Mouse (Mus musculus): ENCODE results near the gene Fam124a. TPM values are rescaled to one million over a fixed set of nuclear protein-coding genes. Genes with fewer than 3 reads are reported as not detected.

Fam124a gene
- polyA plus RNA-seq, 1 experiment, result 0.19 TPM

- Histone ChIP-seq H3K79me2 (ENCODE audit: control insufficient read depth, insufficient read depth) (no peaks in the 10 kb centered on the region), H3ac (ENCODE audit: control insufficient read depth, insufficient read length, low read depth) (no peak overlapping the region), H3K79me3 (ENCODE audit: low read depth) (no peaks in the 10 kb centered on the region), H3K4me3 (ENCODE audit: insufficient read depth, poor library complexity, severe bottlenecking) (no peak overlapping the region), H3K36me3 (ENCODE audit: control insufficient read depth, insufficient read depth) (no peaks in the 10 kb centered on the region), H3K27me3 (ENCODE audit: control insufficient read depth, insufficient read depth, insufficient read length) (peaks cover 5% of the 10 kb centered on the region)
- TF ChIP-seq FOSL1 (IDR thresholded peaks at IDR 0.05; ENCODE audit: insufficient read depth, low read length, poor library complexity, severe bottlenecking), result no peak
- TF ChIP-seq MAX (IDR thresholded peaks at IDR 0.05), result no peak
- no peak for TF ChIP-seq MYOD1 (IDR thresholded peaks at IDR 0.05; ENCODE audit: control insufficient read depth, insufficient read length, low read depth)
- TF ChIP-seq MYOG (IDR thresholded peaks at IDR 0.05; ENCODE audit: control insufficient read depth, extremely low read depth, insufficient read length), result no peak
- TF ChIP-seq CEBPB (IDR thresholded peaks at IDR 0.05; ENCODE audit: low read depth), result no peak
- TF ChIP-seq USF1 (IDR thresholded peaks at IDR 0.05; ENCODE audit: low read depth), result no peak
- no peak for TF ChIP-seq CTCF (IDR thresholded peaks at IDR 0.05; ENCODE audit: control insufficient read depth, insufficient read depth, insufficient read length)
Measured at GRCm38 (mm10) chr14:62536988-62537387, 18.5 kb upstream of the Fam124a start.

DNA sequence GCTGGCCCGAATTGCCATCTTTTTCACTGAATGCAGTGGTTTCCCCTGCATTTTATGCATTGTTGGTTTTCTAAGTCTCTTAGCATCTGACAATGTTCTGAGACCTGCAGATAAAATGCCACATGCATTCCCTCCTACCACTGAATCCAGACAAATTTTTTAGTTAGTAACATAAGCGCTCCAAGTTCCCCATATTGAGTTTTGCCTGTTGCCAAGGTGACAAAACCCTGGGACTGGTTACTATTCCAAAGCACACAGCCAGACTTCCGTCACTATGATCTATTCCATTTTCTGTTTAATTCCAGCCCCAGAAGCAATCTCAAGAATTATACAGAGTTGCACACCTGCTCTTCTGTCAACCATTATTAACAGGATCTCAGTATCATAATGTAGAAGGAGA lies 15.7 kb upstream of the Fam124a start:
- Histone ChIP-seq H3K4me3 (ENCODE audit: insufficient read depth, poor library complexity, severe bottlenecking) (no peak overlapping the region), H3ac (ENCODE audit: control insufficient read depth, insufficient read length, low read depth) (no peak overlapping the region)
- TF ChIP-seq CTCF (IDR thresholded peaks at IDR 0.05; ENCODE audit: control insufficient read depth, insufficient read depth, insufficient read length) (no peak), MYOG (IDR thresholded peaks at IDR 0.05; ENCODE audit: control insufficient read depth, extremely low read depth, insufficient read length) (no peak)

DNA sequence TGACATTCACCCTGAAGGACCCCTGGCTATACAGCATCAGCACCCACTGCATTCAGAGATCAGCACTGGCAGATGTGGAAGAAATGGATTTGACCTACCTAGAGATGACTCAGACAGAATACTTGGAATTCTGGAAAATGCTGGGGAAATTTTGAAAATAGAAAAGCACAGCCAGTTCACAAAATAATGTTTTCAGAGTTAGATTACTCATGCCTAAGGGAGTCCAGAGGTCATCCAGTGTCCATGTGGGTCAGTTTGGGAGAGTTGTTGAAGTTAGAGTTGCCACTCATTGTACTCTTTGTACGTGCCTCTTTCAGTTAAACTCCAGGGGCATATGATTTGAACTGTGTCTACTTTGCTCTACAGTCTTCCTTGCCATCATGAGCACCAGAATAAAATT lies 13.8 kb upstream of the Fam124a start:
- TF ChIP-seq USF1 (IDR thresholded peaks at IDR 0.05; ENCODE audit: low read depth), result no peak
- no peak for TF ChIP-seq MYOG (IDR thresholded peaks at IDR 0.05; ENCODE audit: control insufficient read depth, extremely low read depth, insufficient read length)
- no peak for TF ChIP-seq MAX (IDR thresholded peaks at IDR 0.05)
- no peak for TF ChIP-seq FOSL1 (IDR thresholded peaks at IDR 0.05; ENCODE audit: insufficient read depth, low read length, poor library complexity, severe bottlenecking)
- no peak for TF ChIP-seq MYOD1 (IDR thresholded peaks at IDR 0.05; ENCODE audit: control insufficient read depth, insufficient read length, low read depth)
- no peak for TF ChIP-seq CEBPB (IDR thresholded peaks at IDR 0.05; ENCODE audit: low read depth)
- no peak for TF ChIP-seq CTCF (IDR thresholded peaks at IDR 0.05; ENCODE audit: control insufficient read depth, insufficient read depth, insufficient read length)
- H3K27me3 ChIP-seq (ENCODE audit: control insufficient read depth, insufficient read depth, insufficient read length), result peaks cover 5% of the 10 kb centered on the region
- no peaks in the 10 kb centered on the region for H3K79me2 ChIP-seq (ENCODE audit: control insufficient read depth, insufficient read depth)
- H3ac ChIP-seq (ENCODE audit: control insufficient read depth, insufficient read length, low read depth), result no peak overlapping the region
- H3K36me3 ChIP-seq (ENCODE audit: control insufficient read depth, insufficient read depth), result no peaks in the 10 kb centered on the region
- no peaks in the 10 kb centered on the region for H3K79me3 ChIP-seq (ENCODE audit: low read depth)
- H3K4me3 ChIP-seq (ENCODE audit: insufficient read depth, poor library complexity, severe bottlenecking), result no peak overlapping the region

More for the DNA sequence above, 15.7 kb upstream of the Fam124a start:
- Histone ChIP-seq H3K79me2 (ENCODE audit: control insufficient read depth, insufficient read depth) (no peaks in the 10 kb centered on the region), H3K36me3 (ENCODE audit: control insufficient read depth, insufficient read depth) (no peaks in the 10 kb centered on the region), H3K79me3 (ENCODE audit: low read depth) (no peaks in the 10 kb centered on the region), H3K27me3 (ENCODE audit: control insufficient read depth, insufficient read depth, insufficient read length) (peaks cover 5% of the 10 kb centered on the region)

GRCm38 (mm10) chr14:62546296-62546695 lies 9.2 kb upstream of the Fam124a start:
- no peaks in the 10 kb centered on the region for H3K79me2 ChIP-seq (ENCODE audit: control insufficient read depth, insufficient read depth)
- no peak overlapping the region for H3K4me3 ChIP-seq (ENCODE audit: insufficient read depth, poor library complexity, severe bottlenecking)
- H3K36me3 ChIP-seq (ENCODE audit: control insufficient read depth, insufficient read depth), result no peaks in the 10 kb centered on the region
- H3K27me3 ChIP-seq (ENCODE audit: control insufficient read depth, insufficient read depth, insufficient read length), result peaks cover 4% of the 10 kb centered on the region
- TF ChIP-seq CEBPB (IDR thresholded peaks at IDR 0.05; ENCODE audit: low read depth), result no peak
- TF ChIP-seq FOSL1 (IDR thresholded peaks at IDR 0.05; ENCODE audit: insufficient read depth, low read length, poor library complexity, severe bottlenecking), result no peak
- TF ChIP-seq MYOG (IDR thresholded peaks at IDR 0.05; ENCODE audit: control insufficient read depth, extremely low read depth, insufficient read length), result no peak
- TF ChIP-seq CTCF (IDR thresholded peaks at IDR 0.05; ENCODE audit: control insufficient read depth, insufficient read depth, insufficient read length), result no peak
- no peak for TF ChIP-seq MYOD1 (IDR thresholded peaks at IDR 0.05; ENCODE audit: control insufficient read depth, insufficient read length, low read depth)
- TF ChIP-seq USF1 (IDR thresholded peaks at IDR 0.05; ENCODE audit: low read depth), result no peak
- TF ChIP-seq MAX (IDR thresholded peaks at IDR 0.05), result no peak
- no peak overlapping the region for H3ac ChIP-seq (ENCODE audit: control insufficient read depth, insufficient read length, low read depth)
- no peaks in the 10 kb centered on the region for H3K79me3 ChIP-seq (ENCODE audit: low read depth)

DNA sequence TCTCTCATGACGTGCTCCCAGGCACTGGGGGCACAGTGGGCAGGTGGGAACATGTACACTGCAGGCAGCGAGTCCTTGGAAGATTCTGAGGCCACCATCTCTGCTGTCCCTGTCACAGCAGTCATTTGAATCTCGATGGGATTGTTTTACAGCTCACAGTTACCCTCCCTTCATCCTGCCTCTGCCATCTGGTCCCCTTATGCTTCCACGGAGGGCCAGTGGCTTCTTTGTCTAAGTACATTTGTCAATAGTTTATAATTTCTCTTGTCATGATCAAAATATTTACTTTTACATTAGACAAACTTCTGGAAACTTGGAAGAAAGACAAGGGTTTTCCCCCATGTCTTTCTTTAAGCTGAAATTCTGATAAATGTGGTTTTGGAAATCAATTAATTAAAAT lies 8.8 kb upstream of the Fam124a start:
- no peaks in the 10 kb centered on the region for H3K79me2 ChIP-seq (ENCODE audit: control insufficient read depth, insufficient read depth)
- H3K27me3 ChIP-seq (ENCODE audit: control insufficient read depth, insufficient read depth, insufficient read length), result peaks cover 4% of the 10 kb centered on the region
- H3K79me3 ChIP-seq (ENCODE audit: low read depth), result no peaks in the 10 kb centered on the region
- no peaks in the 10 kb centered on the region for H3K36me3 ChIP-seq (ENCODE audit: control insufficient read depth, insufficient read depth)
- H3K4me3 ChIP-seq (ENCODE audit: insufficient read depth, poor library complexity, severe bottlenecking), result no peak overlapping the region
- TF ChIP-seq CEBPB (IDR thresholded peaks at IDR 0.05; ENCODE audit: low read depth), result no peak
- no peak for TF ChIP-seq MYOG (IDR thresholded peaks at IDR 0.05; ENCODE audit: control insufficient read depth, extremely low read depth, insufficient read length)
- TF ChIP-seq USF1 (IDR thresholded peaks at IDR 0.05; ENCODE audit: low read depth), result no peak
- no peak for TF ChIP-seq CTCF (IDR thresholded peaks at IDR 0.05; ENCODE audit: control insufficient read depth, insufficient read depth, insufficient read length)
- TF ChIP-seq FOSL1 (IDR thresholded peaks at IDR 0.05; ENCODE audit: insufficient read depth, low read length, poor library complexity, severe bottlenecking), result no peak
- TF ChIP-seq MAX (IDR thresholded peaks at IDR 0.05), result no peak
- TF ChIP-seq MYOD1 (IDR thresholded peaks at IDR 0.05; ENCODE audit: control insufficient read depth, insufficient read length, low read depth), result no peak
- no peak overlapping the region for H3ac ChIP-seq (ENCODE audit: control insufficient read depth, insufficient read length, low read depth)

DNA sequence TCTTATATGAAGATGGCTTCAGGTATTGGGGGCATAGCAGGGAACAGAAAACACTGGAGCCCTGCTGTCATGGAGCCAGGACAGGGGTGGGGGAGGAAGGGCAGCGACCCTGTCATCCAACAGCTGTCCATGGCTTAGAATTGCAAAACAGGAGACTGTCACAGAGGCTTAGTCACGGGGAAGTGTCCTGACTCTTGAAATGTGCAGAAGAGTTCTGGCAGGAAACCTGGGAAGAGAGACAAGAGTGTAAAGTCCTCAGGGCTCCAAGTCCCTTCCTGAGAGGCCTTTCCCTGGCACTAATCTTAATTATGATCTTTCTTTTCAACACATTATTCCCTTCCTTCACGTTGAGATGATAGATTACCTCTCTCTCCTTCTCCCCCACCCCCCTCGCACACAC lies 5.4 kb upstream of the Fam124a start:
- TF ChIP-seq MYOG (IDR thresholded peaks at IDR 0.05; ENCODE audit: control insufficient read depth, extremely low read depth, insufficient read length), result no peak
- no peak for TF ChIP-seq CEBPB (IDR thresholded peaks at IDR 0.05; ENCODE audit: low read depth)
- TF ChIP-seq USF1 (IDR thresholded peaks at IDR 0.05; ENCODE audit: low read depth), result no peak
- TF ChIP-seq MYOD1 (IDR thresholded peaks at IDR 0.05; ENCODE audit: control insufficient read depth, insufficient read length, low read depth), result no peak
- TF ChIP-seq MAX (IDR thresholded peaks at IDR 0.05), result no peak
- no peak for TF ChIP-seq FOSL1 (IDR thresholded peaks at IDR 0.05; ENCODE audit: insufficient read depth, low read length, poor library complexity, severe bottlenecking)
- no peak for TF ChIP-seq CTCF (IDR thresholded peaks at IDR 0.05; ENCODE audit: control insufficient read depth, insufficient read depth, insufficient read length)
- Histone ChIP-seq H3K4me3 (ENCODE audit: insufficient read depth, poor library complexity, severe bottlenecking) (no peak overlapping the region), H3ac (ENCODE audit: control insufficient read depth, insufficient read length, low read depth) (no peak overlapping the region)

More for the DNA sequence above, 5.4 kb upstream of the Fam124a start:
- no peaks in the 10 kb centered on the region for H3K79me3 ChIP-seq (ENCODE audit: low read depth)
- H3K36me3 ChIP-seq (ENCODE audit: control insufficient read depth, insufficient read depth), result no peaks in the 10 kb centered on the region
- peaks cover 4% of the 10 kb centered on the region for H3K27me3 ChIP-seq (ENCODE audit: control insufficient read depth, insufficient read depth, insufficient read length)
- no peaks in the 10 kb centered on the region for H3K79me2 ChIP-seq (ENCODE audit: control insufficient read depth, insufficient read depth)

Measured in C2C12 (cell line).